Mouse (Mus musculus) left cerebral cortex, postnatal 10 days (tissue): Measurements from ENCODE around the gene Myl12a. TPM values are rescaled to one million over a fixed set of nuclear protein-coding genes. Genes with fewer than 3 reads are reported as not detected.

Experiments
- DNase-seq, 2 experiments: peaks; one replicate each; pipeline ENCODE4 v3.0.0; 2021 to 2022; ENCODE audit warnings: low spot score in 2 of 2, mixed read lengths in 1 of 2; ENCODE audit errors: extremely low spot score in 1 of 2
- intact Hi-C: fragments of 180-260 bp; cut with DNase I; formaldehyde crosslinking; loops from one replicate; pipeline ENCODE4 v1.15.1; 2025
- total RNA-seq, 2 experiments: library from RNA; stranded (reverse); gene quantifications; 2 replicates each; pipeline ENCODE4 v1.2.3; 2021

Gene Myl12a
- total RNA-seq, 2 experiments from 2014 or later = 45.1 to 47.8 TPM

DNA sequence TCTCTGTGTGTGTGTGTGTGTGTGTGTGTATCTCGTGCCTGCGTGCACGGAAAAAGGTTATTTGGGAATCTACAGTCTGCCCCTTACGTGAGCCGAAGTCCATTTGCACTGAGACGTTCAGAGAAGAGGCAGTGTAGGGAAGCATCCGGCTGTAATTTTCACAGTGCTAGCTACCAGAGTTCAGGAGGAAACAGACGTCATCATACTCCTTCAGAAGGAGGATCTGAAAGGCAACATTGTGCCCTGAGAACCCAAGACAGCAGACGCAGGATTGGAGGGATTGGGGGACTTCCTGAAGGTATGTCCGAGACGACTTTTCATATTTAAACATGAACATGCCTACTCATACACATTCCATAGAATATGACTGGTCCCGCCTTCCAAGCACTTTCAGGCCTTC, 35.0 kb downstream of the Myl12a start:
- DNase-seq = no peak

DNA sequence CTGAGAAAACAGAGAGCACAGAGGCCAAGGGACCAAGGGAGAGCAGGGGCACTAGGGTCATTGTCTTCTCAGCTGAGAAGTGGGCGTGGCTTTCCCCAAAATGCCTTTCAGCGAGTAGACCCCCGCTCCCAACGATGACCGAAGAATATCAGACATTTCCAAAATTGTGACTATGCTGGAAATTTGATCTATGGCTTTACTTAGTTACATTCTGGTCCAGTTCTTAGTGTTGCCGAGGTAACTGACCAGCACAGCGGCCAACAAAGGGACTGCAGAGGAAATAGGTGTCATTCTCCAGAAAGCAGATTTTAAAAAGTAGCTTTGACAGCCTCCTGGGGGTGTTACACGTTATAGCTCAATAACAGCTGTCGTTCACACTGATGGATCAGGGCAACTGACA, 35.5 kb downstream of the Myl12a start:
- no peak for DNase-seq
- intact Hi-C loops = loop anchor here (5.0 to 10.0 kb wide), 4 partner anchors 110 to 532 kb away; no protein-coding TSS in a partner anchor

More for the DNA sequence above, 35.0 kb downstream of the Myl12a start:
- intact Hi-C loops = loop anchor here (5.0 to 10.0 kb wide), 4 partner anchors 110 to 533 kb away; no protein-coding TSS in a partner anchor

DNA sequence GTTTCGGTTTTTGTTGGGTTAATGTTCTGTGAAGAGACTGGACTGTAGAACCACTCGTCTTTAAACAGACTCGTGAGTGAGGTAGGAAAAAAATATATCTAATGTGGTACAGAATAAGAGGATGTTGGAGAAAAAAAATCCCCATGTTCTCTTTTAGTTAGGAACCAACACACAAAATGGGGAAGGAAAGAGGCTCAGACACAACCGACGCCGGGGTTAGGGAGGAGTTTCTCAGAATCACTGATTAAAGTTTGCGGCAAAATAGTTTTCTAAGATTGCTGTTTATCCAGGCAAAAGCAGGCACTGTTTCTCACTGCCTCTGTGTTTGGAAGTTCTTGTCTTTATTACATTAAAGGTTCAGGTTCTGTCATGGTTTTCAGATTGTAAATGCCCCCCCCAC, 36.6 kb downstream of the Myl12a start:
- no peak for DNase-seq
- intact Hi-C loops = loop anchor here (5.0 to 10.0 kb wide), 4 partner anchors 109 to 531 kb away; no protein-coding TSS in a partner anchor

DNA sequence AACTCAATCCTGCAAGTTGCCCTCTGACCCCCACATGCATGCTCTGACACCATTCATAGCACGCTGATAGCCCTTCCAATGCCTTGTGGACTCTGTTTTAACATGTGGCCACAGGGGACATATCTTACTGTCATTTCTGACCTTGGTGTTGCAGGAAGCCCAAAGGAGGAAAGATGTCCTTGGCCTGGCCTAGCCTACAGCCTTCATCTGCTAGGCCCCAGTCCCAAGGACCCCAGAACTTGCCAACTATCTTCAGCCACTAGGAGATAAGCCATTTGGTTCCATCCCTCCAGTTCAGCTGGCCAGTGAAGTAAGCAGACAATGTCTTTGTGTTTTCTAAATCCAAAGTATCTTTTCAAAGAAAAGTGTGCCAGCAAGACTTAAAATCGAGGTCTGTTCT, 37.4 kb downstream of the Myl12a start:
- DNase-seq = no peak
- intact Hi-C loops = loop anchor here (5.0 to 10.0 kb wide), 4 partner anchors 108 to 530 kb away; no protein-coding TSS in a partner anchor

DNA sequence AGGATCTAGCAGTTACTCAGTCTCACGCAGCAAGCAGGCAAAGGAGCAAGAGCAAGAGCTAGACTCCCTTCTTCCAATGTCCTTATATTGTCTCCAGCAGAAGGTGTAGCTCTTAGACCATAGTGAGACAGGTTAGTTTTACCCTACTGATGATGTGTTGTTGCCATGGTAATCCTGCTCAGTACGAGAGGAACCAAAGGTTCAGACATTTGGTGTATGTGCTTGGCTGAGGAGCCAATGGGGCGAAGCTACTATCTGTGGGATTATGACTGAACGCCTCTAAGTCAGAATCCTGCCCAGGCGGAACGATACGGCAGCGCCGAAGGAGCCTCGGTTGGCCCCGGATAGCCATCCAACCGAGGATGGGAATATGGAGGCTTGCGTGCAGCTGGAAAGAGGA, 39.1 kb downstream of the Myl12a start:
- intact Hi-C loops = loop anchor here (10.0 kb wide), 2 partner anchors 209 to 529 kb away; no protein-coding TSS in a partner anchor
- peak; percentile 85 to 93 for DNase-seq

DNA sequence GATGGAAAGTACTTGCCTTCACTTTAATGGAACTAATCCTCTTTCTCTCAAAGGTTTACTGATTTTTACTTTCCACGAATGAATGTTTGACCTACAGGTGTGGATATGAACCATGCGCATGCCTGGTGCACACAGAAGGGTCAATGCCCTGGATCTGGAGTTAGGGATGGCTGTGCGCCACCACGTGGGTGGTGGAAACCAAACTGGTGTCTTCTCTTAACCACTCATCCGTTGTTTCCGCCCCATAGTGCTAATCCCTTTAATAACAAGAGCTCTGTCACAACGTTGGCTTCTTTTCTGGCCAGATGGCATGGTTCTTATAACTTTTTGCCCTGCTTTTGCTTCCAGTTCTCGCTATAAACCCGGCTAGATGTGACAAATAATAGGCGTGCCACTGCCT, 51.4 kb downstream of the Myl12a start:
- intact Hi-C loops = no loop called here
- no peak for DNase-seq

- DNase-seq = no peak
- intact Hi-C loops = no loop called here
Measured at GRCm38 (mm10) chr17:70949171-70949570, 53.5 kb downstream of the Myl12a start.

GRCm38 (mm10) chr17:70948721-70949120, 54.0 kb downstream of the Myl12a start:
- intact Hi-C loops = no loop called here
- no peak for DNase-seq

- intact Hi-C loops = no loop called here
- DNase-seq = no peak
Measured at GRCm38 (mm10) chr17:70943779-70944178, 58.9 kb downstream of the Myl12a start.

Other genes with a start within 250 kb of the Myl12a start
- 1 to 10 TPM; 2.2 to 2.6 TPM for gene Tgif1, start 149.3 kb downstream of the Myl12a start, total RNA-seq
- 1 to 10 TPM; 3.4 to 3.9 TPM for gene Myom1, start 245 bp downstream of the Myl12a start, total RNA-seq
- gene Lpin2, start 179.7 kb upstream of the Myl12a start, total RNA-seq = 10 to 100 TPM; 78.8 to 85.9 TPM